Mouse (Mus musculus): ENCODE data around the gene Mrpl37.

Mrpl37 gene

DNA sequence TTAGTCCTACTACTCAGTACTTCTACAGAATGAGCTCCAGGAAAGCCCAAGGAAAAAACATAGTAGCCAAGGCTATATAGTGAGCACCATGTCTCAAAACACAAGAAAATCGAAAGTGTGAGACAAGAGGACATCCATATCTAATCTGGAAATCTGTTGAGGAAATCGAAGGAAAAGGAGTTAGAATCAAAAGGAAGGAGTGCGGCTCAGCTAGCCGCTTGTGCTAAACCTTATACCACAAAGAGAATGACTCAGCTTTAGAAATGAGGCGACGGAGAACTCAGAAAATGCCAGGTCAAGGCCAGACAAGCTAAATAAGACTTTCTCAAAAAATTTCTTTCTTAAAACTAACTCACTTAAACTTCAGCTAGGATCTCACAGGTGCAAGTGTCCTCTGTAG is 24.4 kb downstream of the Mrpl37 start:
- ChIA-PET CTCF (no interaction called here), POLR2A (interaction anchor here in 1 of 4 experiments (1.1 to 1.3 kb wide), 3 partner anchors 25 to 136 kb away, joined by 3 to 5 read pairs (median 4); partner anchors contain the start of genes Cyb5rl, Mrpl37, Tceanc2 and Tmem59)

- CTCF ChIA-PET, result no interaction called here
- POLR2A ChIA-PET, result interaction anchor here in 1 of 4 experiments (0.8 to 2.5 kb wide), 4 partner anchors 9 to 322 kb away, joined by 3 to 10 read pairs (median 3); no protein-coding TSS in a partner anchor
These were observed 27.4 kb downstream of the Mrpl37 start for GRCm38 (mm10) chr4:107039270-107039669.

DNA sequence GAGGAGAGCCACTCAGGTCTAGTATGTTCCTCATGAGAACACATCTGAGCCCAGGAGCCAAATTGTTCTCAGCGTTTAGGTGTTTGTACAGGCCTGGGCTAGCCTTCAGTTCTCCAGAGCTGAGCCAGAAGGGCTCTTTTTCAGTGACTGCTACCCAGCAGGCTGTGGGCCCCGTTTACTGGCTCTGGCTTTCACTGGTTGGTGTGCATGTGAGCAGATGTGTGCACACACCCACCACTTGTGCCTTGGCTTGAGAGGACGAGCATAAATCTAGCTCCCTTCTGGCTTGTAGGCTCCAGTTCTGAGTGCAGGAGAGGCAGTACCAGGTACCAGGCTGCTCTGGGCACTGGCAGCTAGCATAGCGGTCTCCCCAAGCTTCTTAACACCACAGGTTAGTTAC is 28.4 kb downstream of the Mrpl37 start:
- ChIA-PET CTCF (interaction anchor here in 1 of 4 experiments (0.5 kb wide), 1 partner anchor 83 kb away, joined by 3 read pairs; no protein-coding TSS in a partner anchor), POLR2A (interaction anchor here in 2 of 4 experiments (0.7 to 2.5 kb wide), 4 partner anchors 8 to 29 kb away, joined by 3 to 10 read pairs (median 4); partner anchors contain the start of genes Cyb5rl (in 1 of the 2) and Mrpl37 (in 1 of the 2))

DNA sequence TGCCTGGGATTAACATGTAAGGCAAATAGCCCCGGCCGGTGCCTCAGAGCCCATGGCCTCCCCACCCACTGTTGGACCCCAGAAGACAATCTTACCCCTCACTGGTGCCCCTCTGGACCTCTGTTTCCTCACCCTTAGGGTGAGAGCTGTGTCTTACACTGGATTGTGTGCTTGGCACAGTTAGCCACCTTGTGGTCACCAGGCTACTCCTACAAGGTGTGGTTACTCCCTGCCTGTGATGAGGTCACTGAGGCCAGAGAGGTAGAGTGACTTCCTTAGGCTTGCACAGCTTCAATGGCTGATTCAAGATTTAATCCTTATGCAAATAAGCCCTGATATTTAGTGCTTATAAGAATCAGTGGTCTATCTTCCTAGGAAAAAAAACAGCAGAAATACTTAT is 29.7 kb downstream of the Mrpl37 start:
- ChIA-PET CTCF (no interaction called here), POLR2A (interaction anchor here in 2 of 4 experiments (0.5 to 2.0 kb wide), 5 partner anchors 10 to 130 kb away, joined by 3 to 5 read pairs (median 4); no protein-coding TSS in a partner anchor)

GRCm38 (mm10) chr4:107035689-107036088 is 31.0 kb downstream of the Mrpl37 start:
- POLR2A ChIA-PET, result no interaction called here
- CTCF ChIA-PET, result no interaction called here

GRCm38 (mm10) chr4:107026451-107026850 is 40.2 kb downstream of the Mrpl37 start:
- CTCF ChIA-PET, result interaction anchor here in 1 of 4 experiments (1.6 kb wide), 1 partner anchor 38 kb away, joined by 4 read pairs; no protein-coding TSS in a partner anchor
- POLR2A ChIA-PET, result interaction anchor here in 1 of 4 experiments (0.6 to 1.8 kb wide), 6 partner anchors 9 to 152 kb away, joined by 3 to 5 read pairs (median 4); partner anchors contain the start of gene Tmem59

DNA sequence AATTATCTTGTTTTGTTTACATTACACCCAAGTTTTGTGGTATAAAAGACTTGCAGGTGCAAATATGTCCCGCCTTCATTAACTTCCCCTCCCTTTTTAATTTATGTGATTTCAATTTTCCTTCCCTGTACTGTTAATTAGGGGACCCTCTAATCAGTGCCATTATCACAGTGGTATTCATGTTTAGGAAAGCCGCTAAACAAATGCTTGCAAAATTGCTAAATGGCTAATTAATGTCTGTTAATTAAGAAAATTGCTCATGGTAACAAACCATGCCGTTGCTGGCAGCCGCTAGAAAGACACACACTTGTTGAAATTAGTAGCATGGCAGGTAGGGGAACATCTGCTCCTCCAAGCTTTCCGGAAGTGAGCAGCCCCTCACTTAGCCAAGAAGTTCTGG is 41.3 kb downstream of the Mrpl37 start:
- ChIA-PET POLR2A (interaction anchor here in 1 of 4 experiments (1.3 kb wide), 1 partner anchor 10 kb away, joined by 3 read pairs; no protein-coding TSS in a partner anchor), CTCF (no interaction called here)

DNA sequence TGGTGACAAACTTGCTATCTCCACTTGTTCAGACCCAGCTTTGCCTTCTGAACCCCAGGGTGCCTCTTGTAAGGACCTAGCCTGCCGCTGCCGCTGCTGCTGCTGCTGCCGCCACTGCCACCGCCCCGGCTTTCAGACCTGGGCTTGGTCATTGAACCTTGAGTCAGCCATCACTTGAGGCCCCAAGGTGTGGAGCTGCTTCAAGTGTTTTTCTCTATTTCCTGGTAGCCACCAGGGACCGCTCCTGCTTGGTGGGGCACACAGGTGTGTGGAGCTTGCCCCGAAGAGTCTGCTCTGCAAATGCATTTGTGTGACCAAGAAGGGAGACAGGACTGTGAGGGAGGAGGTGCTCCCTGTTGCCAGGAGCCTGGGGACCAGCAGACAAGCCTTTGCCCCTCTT is 41.8 kb downstream of the Mrpl37 start:
- POLR2A ChIA-PET, result interaction anchor here in 2 of 4 experiments (1.3 to 2.1 kb wide), 3 partner anchors 9 to 154 kb away, joined by 3 to 6 read pairs (median 4); partner anchors contain the start of genes Cyb5rl (in 1 of the 2), Tceanc2 (in 1 of the 2) and Tmem59 (in 1 of the 2)

DNA sequence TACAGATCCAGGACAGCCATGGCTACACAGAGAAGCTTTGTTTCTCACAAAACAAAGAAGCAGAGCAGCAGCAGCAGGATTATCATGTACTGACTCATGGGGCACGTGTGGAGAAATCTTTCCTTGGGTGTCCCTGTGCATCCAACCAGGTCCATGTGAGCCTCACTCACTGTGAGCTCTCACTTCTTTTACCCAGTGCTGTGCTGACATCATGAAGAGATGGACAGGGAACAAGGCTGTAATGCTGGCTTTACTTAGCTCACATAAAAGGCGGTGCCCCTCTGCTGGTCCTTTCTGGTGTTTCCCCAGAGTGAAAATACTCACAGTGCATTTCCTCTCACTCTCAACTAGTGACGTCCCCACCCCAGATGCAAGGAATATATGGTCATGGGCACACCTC is 45.2 kb downstream of the Mrpl37 start:
- POLR2A ChIA-PET, result interaction anchor here in 1 of 4 experiments (1.2 kb wide), 1 partner anchor 157 kb away, joined by 3 read pairs; the partner anchor contains the start of gene Tceanc2
- CTCF ChIA-PET, result interaction anchor here in 2 of 4 experiments (0.8 to 1.0 kb wide), 2 partner anchors 32 to 70 kb away, joined by 3 to 4 read pairs; no protein-coding TSS in a partner anchor

More for the DNA sequence above, 41.8 kb downstream of the Mrpl37 start:
- CTCF ChIA-PET, result no interaction called here

DNA sequence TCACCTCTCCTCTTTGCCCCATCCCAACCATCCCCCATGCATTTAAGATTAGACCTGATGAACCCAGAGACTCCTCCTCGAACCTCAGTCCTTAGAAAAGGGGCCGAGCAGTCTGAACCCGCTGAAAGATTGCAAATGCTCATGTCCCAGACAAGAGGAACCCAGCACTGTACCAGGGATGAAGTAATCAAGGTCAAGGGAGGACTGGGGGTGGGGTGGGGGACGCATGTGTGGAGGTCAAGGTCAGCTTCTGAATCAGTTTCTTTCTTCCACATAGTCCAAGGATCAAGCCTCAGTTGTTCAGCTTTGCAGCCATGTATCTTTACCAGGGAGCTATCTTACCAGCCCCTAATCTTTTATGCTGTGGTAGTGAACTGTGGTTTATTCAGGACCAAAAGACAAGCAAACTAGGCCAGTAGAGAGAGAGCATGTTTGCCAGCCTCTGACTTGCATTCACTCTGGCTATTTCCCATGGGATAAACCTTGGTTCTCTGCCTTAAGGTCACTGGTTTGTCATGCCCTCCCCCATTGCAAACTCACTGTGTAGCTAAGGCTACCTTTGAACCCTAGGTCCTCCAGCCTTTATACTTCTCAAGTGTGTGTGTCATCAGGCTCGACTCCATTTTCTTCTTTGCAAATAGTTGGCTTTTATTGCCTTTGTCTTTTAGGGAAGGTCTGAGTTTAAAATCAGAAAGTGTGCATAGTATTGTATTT is 46.2 kb downstream of the Mrpl37 start:
- POLR2A ChIA-PET, result interaction anchor here in 3 of 4 experiments (0.7 to 1.2 kb wide), 3 partner anchors 30 to 158 kb away, joined by 3 read pairs; partner anchors contain the start of gene Tceanc2 (in 1 of the 3)

GRCm38 (mm10) chr4:107019027-107019426 is 47.6 kb downstream of the Mrpl37 start:
- POLR2A ChIA-PET, result no interaction called here
- CTCF ChIA-PET, result no interaction called here

More for the DNA sequence above, 46.2 kb downstream of the Mrpl37 start:
- CTCF ChIA-PET, result interaction anchor here in 1 of 4 experiments (0.8 kb wide), 1 partner anchor 69 kb away, joined by 3 read pairs; no protein-coding TSS in a partner anchor

GRCm38 (mm10) chr4:107018521-107018920 is 48.1 kb downstream of the Mrpl37 start:
- ChIA-PET POLR2A (no interaction called here), CTCF (no interaction called here)

DNA sequence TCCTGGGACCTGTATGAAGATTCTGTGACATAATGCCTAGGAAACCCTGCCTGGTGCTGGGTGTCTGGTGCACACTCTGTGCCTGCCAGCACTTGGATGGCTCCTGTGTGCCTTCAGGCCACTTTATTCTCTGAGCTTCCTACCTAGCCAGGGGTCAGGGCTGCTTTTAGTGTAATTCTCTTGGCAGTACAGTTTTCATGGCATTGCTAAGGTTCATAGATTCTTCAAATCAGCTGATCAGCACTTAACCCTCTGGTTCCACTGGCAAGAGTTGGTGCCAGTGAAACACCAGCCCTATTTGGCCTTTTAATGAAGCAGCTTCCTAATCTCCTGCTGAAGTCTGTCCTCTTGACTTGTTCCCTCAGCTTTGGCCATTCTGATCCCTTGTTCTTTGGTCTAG is 49.4 kb downstream of the Mrpl37 start:
- ChIA-PET CTCF (no interaction called here), POLR2A (interaction anchor here in 2 of 4 experiments (0.6 to 1.2 kb wide), 4 partner anchors 10 to 488 kb away, joined by 3 to 8 read pairs (median 4); no protein-coding TSS in a partner anchor)

DNA sequence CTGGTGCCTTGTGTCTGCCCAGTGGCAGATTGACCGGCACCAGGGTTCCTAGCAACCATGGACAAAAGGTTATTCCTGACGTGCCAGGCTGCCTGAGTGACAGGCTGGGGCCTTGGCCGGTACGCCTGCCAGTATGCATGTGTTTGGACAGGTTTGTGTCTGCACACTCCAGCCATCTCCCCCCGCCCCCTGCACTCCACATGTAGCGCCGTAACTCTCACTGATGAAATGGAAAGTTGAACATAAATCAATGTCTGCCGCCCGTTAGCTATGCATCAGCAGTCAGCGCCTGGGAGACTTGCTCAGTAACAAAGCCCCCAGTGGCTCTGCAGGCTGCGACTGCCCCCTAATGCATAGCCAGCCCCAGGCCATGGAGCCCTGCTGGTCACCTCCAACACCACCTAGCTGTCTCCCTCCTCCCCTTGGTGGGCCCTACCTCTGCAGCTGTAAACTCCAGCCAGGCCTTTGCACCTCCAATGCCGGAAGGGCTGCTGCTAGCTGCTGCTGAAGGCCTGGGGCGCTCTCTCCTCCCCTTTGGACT is 50.6 kb downstream of the Mrpl37 start:
- ChIA-PET POLR2A (interaction anchor here in 3 of 4 experiments (0.6 to 0.9 kb wide), 5 partner anchors 9 to 291 kb away, joined by 3 to 4 read pairs (median 3); no protein-coding TSS in a partner anchor), CTCF (interaction anchor here in 3 of 4 experiments (0.6 to 1.3 kb wide), 3 partner anchors 27 to 423 kb away, joined by 3 to 4 read pairs (median 3); no protein-coding TSS in a partner anchor)

- ChIA-PET CTCF (no interaction called here), POLR2A (interaction anchor here in 1 of 4 experiments (1.1 kb wide), 1 partner anchor 10 kb away, joined by 3 read pairs; no protein-coding TSS in a partner anchor)
These were observed 52.8 kb downstream of the Mrpl37 start for GRCm38 (mm10) chr4:107013817-107014260.

DNA sequence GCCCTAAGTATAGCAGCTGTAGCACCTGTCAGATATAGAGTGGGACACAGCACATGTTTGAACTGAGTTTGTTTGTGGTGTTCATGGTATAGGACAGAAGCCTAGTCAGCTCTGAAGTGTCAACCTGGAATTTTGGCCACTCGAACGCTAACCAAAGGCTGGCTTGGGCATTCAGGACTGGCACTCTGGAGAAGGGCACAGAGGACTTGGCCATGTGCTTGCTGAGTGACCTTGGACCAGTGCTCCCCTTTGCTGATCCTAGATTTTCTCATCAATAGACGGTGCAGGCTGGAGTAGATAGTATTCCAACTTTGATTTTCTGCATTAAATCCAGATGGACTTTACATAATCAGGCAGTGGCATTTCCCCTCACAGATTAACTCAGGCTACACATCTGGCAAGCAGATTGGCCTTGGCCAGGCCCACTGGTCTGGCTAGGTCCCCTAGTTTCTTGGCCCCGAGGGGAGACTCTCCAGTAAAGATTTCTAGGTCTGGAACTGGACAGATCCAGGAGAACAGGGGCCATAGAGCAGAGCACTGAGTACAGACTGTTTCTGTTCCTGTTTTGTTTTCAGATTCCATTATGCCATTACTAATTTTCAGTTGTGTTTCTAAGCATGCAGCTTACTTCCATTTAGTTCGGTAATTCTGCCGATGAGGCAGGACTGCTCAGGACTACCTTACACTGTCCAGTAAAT is 53.4 kb downstream of the Mrpl37 start:
- CTCF ChIA-PET, result no interaction called here
- POLR2A ChIA-PET, result interaction anchor here in 1 of 4 experiments (1.3 kb wide), 1 partner anchor 10 kb away, joined by 3 read pairs; no protein-coding TSS in a partner anchor

- CTCF ChIA-PET, result no interaction called here
These were observed 54.1 kb downstream of the Mrpl37 start for GRCm38 (mm10) chr4:107012574-107012973.

DNA sequence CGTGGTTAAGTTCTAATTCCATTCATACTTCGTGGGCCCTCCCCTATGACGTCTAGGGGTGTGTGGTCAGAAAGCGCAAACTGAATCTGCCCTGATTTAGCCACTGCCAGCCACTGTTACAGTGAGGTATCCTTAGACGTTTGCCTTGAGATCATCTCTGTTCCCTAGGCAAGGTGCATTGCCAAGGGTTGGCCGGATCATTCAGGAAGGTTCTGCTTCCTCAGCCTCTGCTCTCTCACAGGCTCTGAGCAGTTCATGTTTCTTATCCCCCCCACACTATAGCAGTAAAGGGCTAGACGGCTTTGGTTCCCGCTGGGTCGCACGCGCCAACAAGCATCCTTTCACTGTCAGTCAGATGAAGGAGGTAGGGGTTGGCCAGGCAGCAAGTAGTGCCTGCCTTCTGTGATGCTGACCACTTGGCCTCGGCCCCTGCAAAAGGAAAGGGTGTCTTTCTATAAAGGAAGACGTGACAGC is 54.6 kb downstream of the Mrpl37 start:
- ChIA-PET POLR2A (interaction anchor here in 1 of 4 experiments (1.3 kb wide), 1 partner anchor 11 kb away, joined by 3 read pairs; no protein-coding TSS in a partner anchor), CTCF (no interaction called here)

More at GRCm38 (mm10) chr4:107012574-107012973, 54.1 kb downstream of the Mrpl37 start:
- POLR2A ChIA-PET, result interaction anchor here in 1 of 4 experiments (1.3 kb wide), 1 partner anchor 10 kb away, joined by 3 read pairs; no protein-coding TSS in a partner anchor

Data from embryonic stem cell, embryonic (primary cell).